Comparison of ENCODE assay signal across 23 mouse cellular contexts in the genomic region with DNA sequence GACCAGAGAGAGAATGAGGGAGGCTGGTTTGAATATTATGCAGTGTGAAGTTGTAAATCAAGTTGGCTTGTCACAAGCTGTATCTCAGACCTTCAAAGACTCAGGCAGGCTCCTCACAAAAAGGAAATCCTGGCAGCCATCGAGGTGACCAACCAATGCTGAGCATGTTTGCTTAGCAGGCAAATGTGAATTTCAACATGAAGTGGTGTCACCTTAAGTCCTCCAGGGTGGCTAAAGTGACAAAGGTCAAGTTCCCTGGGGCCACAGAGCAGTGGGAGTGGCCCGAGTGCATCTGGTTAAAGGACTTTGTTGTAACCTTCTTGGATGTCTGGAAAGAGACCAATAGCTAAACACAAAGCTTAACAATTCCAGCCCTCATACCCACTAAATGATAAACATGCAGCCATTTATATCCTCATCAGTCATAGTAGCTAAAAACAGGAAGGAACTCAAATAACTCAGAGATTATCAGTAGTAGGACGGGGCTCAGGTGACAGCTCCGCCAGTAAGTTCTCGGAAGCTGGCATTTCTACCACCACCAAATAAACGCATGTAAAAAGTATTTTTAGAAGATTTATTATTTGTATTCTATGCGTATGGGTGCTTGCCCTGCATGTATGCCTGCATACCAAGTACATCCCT.
A peak's percentile ranks its signal among the peaks of the same experiment; 100 is the strongest.
DNase-seq lines count a peak whose midpoint lies in the region; ATAC-seq and TF ChIP-seq lines count a peak whose summit lies in the region.
"Had no signal": no experiment of that assay in that cellular context is flagged by ENCODE, and none has a peak within 500 bp of the region (broad histone marks: within the 10 kb centered on the region; RNA-seq: fewer than 3 reads in every experiment).

No protein-coding gene starts in this region.

- DNase-seq in gastrocnemius, adult 2 months: no peak
- DNase-seq in gastrocnemius, postnatal 4 days (ENCODE audit: low spot score in 2 of 2): no peak
- peak; percentile 57 to 71 for DNase-seq in lung, adult 18-20 months
- peak; percentile 21 for DNase-seq in lung, postnatal 10 days
- peak; percentile 7 for DNase-seq in yolk sac, embryonic 10.5 days (ENCODE audit: low spot score)
- no peak for DNase-seq in layer of hippocampus, postnatal 25 days (ENCODE audit: extremely low spot score in 1 of 2, low spot score in 1 of 2)
- DNase-seq: cerebellum, adult 18-20 months; cerebellum, postnatal 25 days; gastrocnemius, postnatal 36 days; heart, postnatal 10 days; midbrain, embryonic 14.5 days; spleen, adult 18-20 months; thymus, adult 2 months had no signal

- peak overlapping the region; percentile 43; the same call in 1 of the 2 replicates for H3K27ac ChIP-seq in gastrocnemius, adult 2 months
- H3K27ac ChIP-seq: embryonic facial prominence, embryonic 12.5 days; hindbrain, embryonic 14.5 days; kidney, embryonic 15.5 days; limb, embryonic 12.5 days; liver, embryonic 14.5 days; macrophage; neural tube, embryonic 13.5 days had no signal

- TF ChIP-seq CTCF in gastrocnemius, adult 2 months (IDR thresholded peaks at IDR 0.05): 0 out of 2 replicates have a peak, but pooled peaks have one; percentile 3

- no peak overlapping the region for H3K4me3 ChIP-seq in gastrocnemius, adult 2 months
- H3K4me3 ChIP-seq: embryonic facial prominence, embryonic 12.5 days; erythroblast, embryonic 14.5 days; kidney, embryonic 15.5 days; limb, embryonic 12.5 days; neural tube, embryonic 13.5 days had no signal

- intact Hi-C loops in gastrocnemius, adult 2 months (cut with DNase I): loop anchor here (10.0 kb wide), 1 partner anchor 114 kb away; no protein-coding TSS in a partner anchor

- ATAC-seq in megakaryocyte progenitor cell, adult 5-6 weeks (replicated peaks; ENCODE audit: poor library complexity): no peak
- ATAC-seq: forebrain, embryonic 14.5 days had no signal

Comparison
In these comparisons a context has a peak if more than half of its experiments do, and no peak if none do; other contexts are left out.
1. DNase-seq: peak in lung, adult 18-20 months (2 of 2), lung, postnatal 10 days (single experiment) and yolk sac, embryonic 10.5 days (single experiment); none in gastrocnemius, adult 2 months (single experiment), gastrocnemius, postnatal 4 days (0 of 2) and layer of hippocampus, postnatal 25 days (0 of 2).